Mouse (Mus musculus): Measurements from ENCODE around the gene Tmem267. TPM values are rescaled to one million over a fixed set of nuclear protein-coding genes. Genes with fewer than 3 reads are reported as not detected.
"Not testable (repeated sequence)": the region's sequence is repeated elsewhere in the genome, so short reads cannot be mapped to it uniquely, and the experiment has no call there.

Tmem267 gene
- total RNA-seq, 1 experiment, result 0.94 TPM

GRCm38 (mm10) chr13:119599498-119599897 lies 111.7 kb downstream of the Tmem267 start:
- H3K4me1 ChIP-seq (ENCODE audit: control insufficient read depth in 2 of 2, insufficient read depth in 2 of 2, low read length in 2 of 2, poor library complexity in 1 of 2); H3K9ac ChIP-seq (ENCODE audit: insufficient read depth, low read depth, low read length, poor library complexity, severe bottlenecking); H3K9me3 ChIP-seq (ENCODE audit: control insufficient read depth, insufficient read depth, low read depth, low read length); H3K4me3 ChIP-seq (ENCODE audit: insufficient read depth in 1 of 2, low read depth in 1 of 2, low read length in 2 of 2, poor library complexity in 1 of 2, severe bottlenecking in 1 of 2); in situ Hi-C loops (cut with MboI; ENCODE audit: low sequenced_read_pairs in 2 of 2, unreplicated experiment in 2 of 2); DNase-seq (ENCODE audit: low read depth, low spot score); H3K36me3 ChIP-seq (ENCODE audit: control insufficient read depth, insufficient read depth, low read length, poor library complexity, severe bottlenecking); H3K27ac ChIP-seq (ENCODE audit: insufficient read depth, low read depth, low read length, poor library complexity, severe bottlenecking): not testable (repeated sequence)

- H3K36me3 ChIP-seq (ENCODE audit: control insufficient read depth, insufficient read depth, low read length, poor library complexity, severe bottlenecking); H3K4me1 ChIP-seq (ENCODE audit: control insufficient read depth in 2 of 2, insufficient read depth in 2 of 2, low read length in 2 of 2, poor library complexity in 1 of 2); in situ Hi-C loops (cut with MboI; ENCODE audit: low sequenced_read_pairs in 2 of 2, unreplicated experiment in 2 of 2); H3K9ac ChIP-seq (ENCODE audit: insufficient read depth, low read depth, low read length, poor library complexity, severe bottlenecking); H3K27ac ChIP-seq (ENCODE audit: insufficient read depth, low read depth, low read length, poor library complexity, severe bottlenecking); H3K9me3 ChIP-seq (ENCODE audit: control insufficient read depth, insufficient read depth, low read depth, low read length); H3K4me3 ChIP-seq (ENCODE audit: insufficient read depth in 1 of 2, low read depth in 1 of 2, low read length in 2 of 2, poor library complexity in 1 of 2, severe bottlenecking in 1 of 2); DNase-seq (ENCODE audit: low read depth, low spot score): not testable (repeated sequence)
Observed at GRCm38 (mm10) chr13:119600166-119600565, 112.3 kb downstream of the Tmem267 start.

- in situ Hi-C loops (cut with MboI; ENCODE audit: low sequenced_read_pairs in 2 of 2, unreplicated experiment in 2 of 2); DNase-seq (ENCODE audit: low read depth, low spot score); H3K9ac ChIP-seq (ENCODE audit: insufficient read depth, low read depth, low read length, poor library complexity, severe bottlenecking): not testable (repeated sequence)
Observed at GRCm38 (mm10) chr13:119602688-119603331, 115.0 kb downstream of the Tmem267 start.

GRCm38 (mm10) chr13:119603890-119604289 lies 116.1 kb downstream of the Tmem267 start:
- H3K9me3 ChIP-seq (ENCODE audit: control insufficient read depth, insufficient read depth, low read depth, low read length); H3K9ac ChIP-seq (ENCODE audit: insufficient read depth, low read depth, low read length, poor library complexity, severe bottlenecking); H3K4me3 ChIP-seq (ENCODE audit: insufficient read depth in 1 of 2, low read depth in 1 of 2, low read length in 2 of 2, poor library complexity in 1 of 2, severe bottlenecking in 1 of 2); H3K4me1 ChIP-seq (ENCODE audit: control insufficient read depth in 2 of 2, insufficient read depth in 2 of 2, low read length in 2 of 2, poor library complexity in 1 of 2); H3K36me3 ChIP-seq (ENCODE audit: control insufficient read depth, insufficient read depth, low read length, poor library complexity, severe bottlenecking); in situ Hi-C loops (cut with MboI; ENCODE audit: low sequenced_read_pairs in 2 of 2, unreplicated experiment in 2 of 2); H3K27ac ChIP-seq (ENCODE audit: insufficient read depth, low read depth, low read length, poor library complexity, severe bottlenecking); DNase-seq (ENCODE audit: low read depth, low spot score): not testable (repeated sequence)

More at GRCm38 (mm10) chr13:119602688-119603331, 115.0 kb downstream of the Tmem267 start:
- H3K27ac ChIP-seq (ENCODE audit: insufficient read depth, low read depth, low read length, poor library complexity, severe bottlenecking); H3K4me3 ChIP-seq (ENCODE audit: insufficient read depth in 1 of 2, low read depth in 1 of 2, low read length in 2 of 2, poor library complexity in 1 of 2, severe bottlenecking in 1 of 2); H3K4me1 ChIP-seq (ENCODE audit: control insufficient read depth in 2 of 2, insufficient read depth in 2 of 2, low read length in 2 of 2, poor library complexity in 1 of 2); H3K36me3 ChIP-seq (ENCODE audit: control insufficient read depth, insufficient read depth, low read length, poor library complexity, severe bottlenecking); H3K9me3 ChIP-seq (ENCODE audit: control insufficient read depth, insufficient read depth, low read depth, low read length): not testable (repeated sequence)

DNA sequence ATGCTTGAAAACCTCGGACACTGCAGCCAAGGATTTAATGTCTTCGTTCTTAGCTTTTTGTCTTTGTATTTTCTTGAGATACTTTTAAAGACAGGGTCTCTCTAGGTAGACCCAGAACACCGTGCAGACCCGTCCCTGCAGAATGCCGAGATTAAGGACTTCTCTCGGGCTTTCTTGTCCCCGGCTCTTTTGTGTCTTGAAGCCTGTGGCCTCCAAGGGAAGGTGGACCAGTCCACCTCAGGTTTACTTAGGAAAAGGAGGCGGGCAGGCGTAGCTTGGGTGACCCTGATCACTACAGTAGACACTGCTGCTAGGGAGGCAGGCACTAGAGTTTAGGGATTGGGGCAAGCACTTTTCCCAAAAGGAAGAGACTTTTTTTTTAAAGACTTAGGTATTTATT lies 116.5 kb downstream of the Tmem267 start:
- in situ Hi-C loops (cut with MboI; ENCODE audit: low sequenced_read_pairs in 2 of 2, unreplicated experiment in 2 of 2); DNase-seq (ENCODE audit: low read depth, low spot score); H3K9ac ChIP-seq (ENCODE audit: insufficient read depth, low read depth, low read length, poor library complexity, severe bottlenecking): not testable (repeated sequence)

GRCm38 (mm10) chr13:119618841-119619240 lies 131.0 kb downstream of the Tmem267 start:
- Histone ChIP-seq H3K4me3 (ENCODE audit: insufficient read depth in 1 of 2, low read depth in 1 of 2, low read length in 2 of 2, poor library complexity in 1 of 2, severe bottlenecking in 1 of 2) (no peak overlapping the region), H3K9ac (ENCODE audit: insufficient read depth, low read depth, low read length, poor library complexity, severe bottlenecking) (no peak overlapping the region), H3K4me1 (ENCODE audit: control insufficient read depth in 2 of 2, insufficient read depth in 2 of 2, low read length in 2 of 2, poor library complexity in 1 of 2) (no peaks in the 10 kb centered on the region), H3K9me3 (ENCODE audit: control insufficient read depth, insufficient read depth, low read depth, low read length) (no peaks in the 10 kb centered on the region), H3K36me3 (ENCODE audit: control insufficient read depth, insufficient read depth, low read length, poor library complexity, severe bottlenecking) (no peaks in the 10 kb centered on the region), H3K27ac (ENCODE audit: insufficient read depth, low read depth, low read length, poor library complexity, severe bottlenecking) (no peak overlapping the region)
- DNase-seq (ENCODE audit: low read depth, low spot score), result no peak
- no peak for TF ChIP-seq CHD2 (IDR thresholded peaks at IDR 0.05; ENCODE audit: low read depth, low read length)
- in situ Hi-C loops (cut with MboI; ENCODE audit: low sequenced_read_pairs in 2 of 2, unreplicated experiment in 2 of 2), result no loop called here

More for the DNA sequence above, 116.5 kb downstream of the Tmem267 start:
- H3K4me3 ChIP-seq (ENCODE audit: insufficient read depth in 1 of 2, low read depth in 1 of 2, low read length in 2 of 2, poor library complexity in 1 of 2, severe bottlenecking in 1 of 2); H3K9me3 ChIP-seq (ENCODE audit: control insufficient read depth, insufficient read depth, low read depth, low read length); H3K4me1 ChIP-seq (ENCODE audit: control insufficient read depth in 2 of 2, insufficient read depth in 2 of 2, low read length in 2 of 2, poor library complexity in 1 of 2); H3K27ac ChIP-seq (ENCODE audit: insufficient read depth, low read depth, low read length, poor library complexity, severe bottlenecking); H3K36me3 ChIP-seq (ENCODE audit: control insufficient read depth, insufficient read depth, low read length, poor library complexity, severe bottlenecking): not testable (repeated sequence)

All from ES-E14 (cell line).